ENCODE assay signal across 10 mouse cellular contexts in the genomic region with DNA sequence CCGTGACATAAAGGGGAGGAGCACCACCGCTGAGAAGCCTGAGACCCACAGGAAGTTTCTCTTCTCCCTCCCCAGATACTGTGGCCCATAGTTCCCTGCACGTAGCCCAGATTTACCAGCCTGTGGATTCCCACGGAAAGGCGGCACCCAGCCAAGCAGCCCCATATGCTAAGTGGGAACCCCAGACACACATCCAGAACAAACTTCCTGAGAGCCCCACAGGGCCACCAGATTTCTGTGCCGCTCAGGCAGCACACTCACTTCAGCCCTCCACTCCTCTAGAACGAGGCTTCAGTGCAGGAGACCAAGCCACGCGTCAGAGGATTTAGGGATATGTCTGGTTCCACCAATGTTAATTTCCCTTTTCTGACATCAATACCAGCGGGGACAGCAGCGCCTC.
DNase-seq lines count a peak whose midpoint lies in the region; ATAC-seq and TF ChIP-seq lines count a peak whose summit lies in the region.
"Had no signal": no experiment of that assay in that cellular context is flagged by ENCODE, and none has a peak within 500 bp of the region (broad histone marks: within the 10 kb centered on the region; RNA-seq: fewer than 3 reads in every experiment).

No protein-coding gene starts in this region.

- no peak overlapping the region for H3K4me2 ChIP-seq in embryonic facial prominence, embryonic 12.5 days (replicated peaks)
- peak overlapping the region; percentile 29 for H3K4me2 ChIP-seq in kidney, embryonic 15.5 days
- H3K4me2 ChIP-seq: liver, embryonic 11.5 days had no signal

- no peaks in the 10 kb centered on the region for H3K36me3 ChIP-seq in embryonic facial prominence, embryonic 12.5 days
- H3K36me3 ChIP-seq in embryonic facial prominence, embryonic 10.5 days (replicated peaks), result no peaks in the 10 kb centered on the region
- H3K36me3 ChIP-seq in kidney, embryonic 15.5 days, result no peaks in the 10 kb centered on the region
- no peaks in the 10 kb centered on the region for H3K36me3 ChIP-seq in kidney, adult 2 months (ENCODE audit: control insufficient read depth, insufficient read depth, low read length)

- TF ChIP-seq POLR2A in kidney, adult 2 months (IDR thresholded peaks at IDR 0.05; ENCODE audit: low read depth, low read length), result no peak

- no peak overlapping the region for H3K4me3 ChIP-seq in embryonic facial prominence, embryonic 12.5 days
- no peak overlapping the region for H3K4me3 ChIP-seq in embryonic facial prominence, embryonic 10.5 days
- H3K4me3 ChIP-seq in kidney, embryonic 15.5 days (replicated peaks), result no peak overlapping the region
- H3K4me3 ChIP-seq in kidney, adult 2 months (ENCODE audit: insufficient read depth, low read depth, low read length), result no peak overlapping the region

- peaks cover 51% of the 10 kb centered on the region for H3K4me1 ChIP-seq in embryonic facial prominence, embryonic 12.5 days
- H3K4me1 ChIP-seq in embryonic facial prominence, embryonic 10.5 days, result peaks cover 59% of the 10 kb centered on the region
- H3K4me1 ChIP-seq in kidney, embryonic 15.5 days, result peaks cover 27% of the 10 kb centered on the region
- no peaks in the 10 kb centered on the region for H3K4me1 ChIP-seq in kidney, adult 2 months (ENCODE audit: control insufficient read depth, insufficient read depth, low read length)

- no peak for TF ChIP-seq CTCF in kidney, adult 2 months (conservative IDR thresholded peaks at IDR 0.05; ENCODE audit: insufficient read depth, insufficient read length, low read depth, low read length)

- 0 out of 2 replicates have a peak, but pooled peaks cover 3% of the 10 kb centered on the region for H3K27me3 ChIP-seq in embryonic facial prominence, embryonic 12.5 days
- no peaks in the 10 kb centered on the region for H3K27me3 ChIP-seq in embryonic facial prominence, embryonic 10.5 days (replicated peaks; ENCODE audit: low read depth, poor library complexity, severe bottlenecking)
- no peaks in the 10 kb centered on the region for H3K27me3 ChIP-seq in kidney, embryonic 15.5 days
- no peaks in the 10 kb centered on the region for H3K27me3 ChIP-seq in kidney, adult 2 months (replicated peaks; ENCODE audit: control insufficient read depth, insufficient read depth, low read length)

- no peaks in the 10 kb centered on the region for H3K9me3 ChIP-seq in embryonic facial prominence, embryonic 12.5 days
- no peaks in the 10 kb centered on the region for H3K9me3 ChIP-seq in embryonic facial prominence, embryonic 10.5 days
- H3K9me3 ChIP-seq in kidney, embryonic 15.5 days (replicated peaks), result no peaks in the 10 kb centered on the region

- no peak overlapping the region for H3K9ac ChIP-seq in embryonic facial prominence, embryonic 12.5 days
- no peak overlapping the region for H3K9ac ChIP-seq in kidney, embryonic 15.5 days

- intact Hi-C loops in gastrocnemius, postnatal 14 days (cut with DNase I; ENCODE audit: low total_unique reads), result no loop called here

- no peak for ATAC-seq in embryonic facial prominence, embryonic 12.5 days (ENCODE audit: insufficient number of reproducible peaks, insufficient read depth, low FRiP score, low TSS enrichment)
- ATAC-seq in kidney, embryonic 15.5 days (replicated peaks; ENCODE audit: low FRiP score), result no peak
- ATAC-seq in activated CD4-positive, CD25-positive, alpha-beta regulatory T cell, adult 4 months, result no peak

- 60% methylated on average over 11 of the region's 11 CpGs for WGBS in embryonic facial prominence, embryonic 12.5 days
- 67% methylated on average over 11 of the region's 11 CpGs for WGBS in embryonic facial prominence, embryonic 10.5 days
- WGBS in kidney, embryonic 15.5 days, result 46% methylated on average over 11 of the region's 11 CpGs
- 59% methylated on average over 11 of the region's 11 CpGs for WGBS in kidney, adult 2 months

- no peak for DNase-seq in embryonic facial prominence, embryonic 10.5 days (ENCODE audit: low spot score)
- no peak for DNase-seq in kidney, adult 2 months
- peak; percentile 80 for DNase-seq in cerebellum, adult 11-12 months
- peak; percentile 54 for DNase-seq in layer of hippocampus, adult 9-11 months
- no peak for DNase-seq in gastrocnemius, postnatal 14 days
- DNase-seq: kidney, adult 9 months had no signal

- H3K27ac ChIP-seq in embryonic facial prominence, embryonic 12.5 days, result peak overlapping the region; percentile 50; the same call in 1 of the 2 replicates
- H3K27ac ChIP-seq in embryonic facial prominence, embryonic 10.5 days (replicated peaks), result no peak overlapping the region
- no peak overlapping the region for H3K27ac ChIP-seq in kidney, embryonic 15.5 days
- H3K27ac ChIP-seq in kidney, adult 2 months (ENCODE audit: insufficient read depth, low read depth, low read length), result no peak overlapping the region

Comparison
In these comparisons a context has a peak if more than half of its experiments do, and no peak if none do; other contexts are left out.
1. DNase-seq: peak in cerebellum, adult 11-12 months (single experiment) and layer of hippocampus, adult 9-11 months (single experiment); none in embryonic facial prominence, embryonic 10.5 days (single experiment), kidney, adult 2 months (single experiment) and gastrocnemius, postnatal 14 days (single experiment).